Mouse (Mus musculus): ENCODE measurements around the gene Megf8. TPM values are rescaled to one million over a fixed set of nuclear protein-coding genes. Genes with fewer than 3 reads are reported as not detected.

The Megf8 gene
- polyA plus RNA-seq, 1 experiment from 2014 or later = 19.8 TPM

DNA sequence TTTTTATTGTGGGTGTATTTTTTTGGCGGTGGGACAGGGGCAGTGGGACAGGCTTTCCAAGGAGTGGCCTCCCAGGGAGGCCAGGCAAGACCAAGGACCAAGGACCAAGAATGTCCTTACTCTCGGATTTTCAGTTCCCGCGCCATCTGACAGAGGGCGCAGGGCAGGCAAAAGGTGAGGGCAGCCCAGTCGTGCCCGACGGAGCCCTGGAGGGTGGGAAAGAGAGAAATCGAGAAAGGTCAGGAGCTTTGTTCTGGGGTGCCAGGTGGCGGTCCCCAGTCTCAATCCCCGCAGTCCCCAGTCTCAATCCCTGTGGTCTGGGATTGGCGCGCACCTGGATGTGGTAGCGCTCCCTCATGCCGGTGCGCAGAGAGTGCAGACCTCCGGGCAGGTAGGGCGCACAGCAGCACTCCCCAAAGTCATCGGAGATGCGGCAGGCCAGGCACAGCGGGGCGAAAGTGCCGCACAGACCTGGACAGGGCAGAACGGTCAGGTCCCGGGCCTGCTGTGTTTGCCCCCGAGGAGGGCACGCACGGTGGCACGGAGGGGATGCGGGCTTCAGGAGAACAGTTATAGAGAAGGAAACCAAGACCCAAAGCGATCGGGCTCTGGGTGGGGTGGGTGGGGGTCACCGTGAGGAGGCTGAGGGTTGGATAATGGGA, 50.8 kb downstream of the Megf8 start:
- H3K27me3 ChIP-seq = peaks cover 45% of the 10 kb centered on the region
- 3% methylated on average over 33 of the region's 33 CpGs for WGBS

DNA sequence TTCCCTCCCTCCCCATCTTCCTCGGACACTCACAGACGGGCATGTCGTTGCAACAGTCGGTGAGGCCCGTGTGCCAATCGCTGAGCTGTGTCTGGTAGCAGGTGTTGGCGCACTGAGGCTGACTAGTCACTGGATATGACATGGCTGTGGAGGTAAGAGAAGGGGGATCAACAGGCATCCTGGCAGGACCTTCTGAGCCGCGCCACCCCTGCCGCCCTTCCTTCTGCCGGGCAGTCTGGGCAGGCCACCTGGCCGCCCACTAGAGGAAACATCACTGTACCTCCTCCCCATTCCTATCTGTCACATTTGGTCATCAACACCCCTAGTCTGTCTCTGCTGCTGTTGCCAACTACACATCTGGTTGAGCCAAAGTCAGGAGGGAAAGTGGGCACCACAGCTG, 51.4 kb downstream of the Megf8 start:
- WGBS = 24% methylated on average over 12 of the region's 12 CpGs
- H3K27me3 ChIP-seq = peaks cover 45% of the 10 kb centered on the region
- H3K9me3 ChIP-seq = no peaks in the 10 kb centered on the region
- peaks cover 14% of the 10 kb centered on the region for H3K36me3 ChIP-seq
- no peak overlapping the region for H3K9ac ChIP-seq (replicated peaks)
- no peak overlapping the region for H3K4me3 ChIP-seq (replicated peaks)
- H3K4me2 ChIP-seq (replicated peaks) = no peak overlapping the region
- H3K27ac ChIP-seq = no peak overlapping the region
- H3K4me1 ChIP-seq (replicated peaks) = peaks cover 27% of the 10 kb centered on the region
- no peak for ATAC-seq

More for the DNA sequence above, 50.8 kb downstream of the Megf8 start:
- peak; percentile 15; the same call in 1 of the 2 replicates for ATAC-seq
- H3K27ac ChIP-seq = no peak overlapping the region
- H3K36me3 ChIP-seq = peaks cover 20% of the 10 kb centered on the region
- no peak overlapping the region; the same call in 1 of the 2 replicates for H3K4me2 ChIP-seq (replicated peaks)
- H3K9ac ChIP-seq (replicated peaks) = no peak overlapping the region; the same call in 1 of the 2 replicates
- H3K4me3 ChIP-seq (replicated peaks) = peak overlapping the region; percentile 9; the same call in 1 of the 2 replicates
- no peaks in the 10 kb centered on the region for H3K9me3 ChIP-seq
- H3K4me1 ChIP-seq (replicated peaks) = peaks cover 27% of the 10 kb centered on the region

DNA sequence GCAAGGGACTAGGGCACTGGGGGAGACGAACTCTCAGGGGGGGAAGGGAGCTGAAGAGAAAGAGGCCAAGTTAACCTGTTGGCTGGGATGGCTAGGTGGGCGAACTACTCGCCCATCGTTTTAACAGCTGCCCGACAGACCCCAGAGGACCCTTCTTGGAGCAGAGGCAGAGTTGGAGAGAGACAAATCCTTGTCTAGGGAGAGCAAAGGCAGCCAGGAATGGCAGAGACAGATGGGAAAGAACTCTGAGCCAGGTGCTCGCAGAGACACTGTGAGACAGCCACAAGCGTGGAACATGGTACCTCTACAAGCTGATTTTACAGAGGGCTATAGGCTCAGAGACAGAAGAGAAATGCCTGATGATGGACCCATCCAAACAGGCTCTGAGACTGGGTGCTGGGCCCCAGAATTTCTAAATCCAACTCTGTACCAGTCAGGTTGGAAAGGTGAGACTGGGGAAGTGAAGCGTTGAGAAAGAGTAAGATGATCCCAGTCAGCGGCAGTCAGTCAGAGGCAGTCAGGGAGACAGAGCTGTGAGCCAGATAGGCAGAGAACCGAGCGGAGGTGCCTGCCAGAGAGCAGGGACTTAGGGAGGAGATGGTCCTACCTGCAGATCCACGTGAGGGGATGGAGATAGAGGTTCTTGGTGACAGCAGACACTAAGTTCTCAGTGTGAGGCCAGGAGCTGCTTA, 52.2 kb downstream of the Megf8 start, which contains the start of gene Cnfn:
Gene Cnfn (minus strand): TSS at position 667 of the 692 bp plus-strand sequence.
- ATAC-seq = no peak
- H3K36me3 ChIP-seq = peaks cover 5% of the 10 kb centered on the region
- WGBS = 50% methylated on average over 12 of the region's 12 CpGs
- H3K27me3 ChIP-seq = peaks cover 45% of the 10 kb centered on the region
- H3K9me3 ChIP-seq = no peaks in the 10 kb centered on the region
- H3K9ac ChIP-seq (replicated peaks) = no peak within 1 kb of the TSS
- no peak within 1 kb of the TSS for H3K4me2 ChIP-seq (replicated peaks)
- peaks cover 29% of the 10 kb centered on the region for H3K4me1 ChIP-seq (replicated peaks)
- no peak within 1 kb of the TSS for H3K4me3 ChIP-seq (replicated peaks)
- H3K27ac ChIP-seq = no peak within 1 kb of the TSS

DNA sequence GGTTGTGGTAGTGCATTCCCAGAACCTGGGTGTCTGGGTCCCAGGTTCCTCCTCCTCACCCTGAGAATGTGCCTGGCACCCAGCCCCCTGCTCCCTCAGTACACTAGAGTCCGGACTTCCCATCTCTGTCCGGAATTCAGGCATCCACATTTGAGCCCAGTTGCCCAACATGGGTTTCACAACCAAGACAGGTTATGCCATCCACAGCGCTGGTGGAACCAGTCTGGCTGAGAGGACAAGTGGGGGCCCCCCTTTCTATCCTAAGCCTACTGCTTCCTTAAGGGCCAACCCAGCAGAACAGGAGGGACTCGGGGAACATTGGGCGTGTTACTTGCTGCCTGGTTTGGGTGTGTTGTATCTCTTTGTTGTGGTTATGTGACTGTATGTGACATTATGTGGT, 55.5 kb downstream of the Megf8 start:
- peaks cover 41% of the 10 kb centered on the region for H3K27me3 ChIP-seq
- H3K4me1 ChIP-seq (replicated peaks) = peaks cover 17% of the 10 kb centered on the region
- H3K4me3 ChIP-seq (replicated peaks) = no peak overlapping the region
- H3K4me2 ChIP-seq (replicated peaks) = no peak overlapping the region
- no peak overlapping the region for H3K27ac ChIP-seq
- no peaks in the 10 kb centered on the region for H3K36me3 ChIP-seq
- no peak overlapping the region for H3K9ac ChIP-seq (replicated peaks)
- 93% methylated on average over 5 of the region's 5 CpGs for WGBS
- no peaks in the 10 kb centered on the region for H3K9me3 ChIP-seq
- no peak for ATAC-seq

DNA sequence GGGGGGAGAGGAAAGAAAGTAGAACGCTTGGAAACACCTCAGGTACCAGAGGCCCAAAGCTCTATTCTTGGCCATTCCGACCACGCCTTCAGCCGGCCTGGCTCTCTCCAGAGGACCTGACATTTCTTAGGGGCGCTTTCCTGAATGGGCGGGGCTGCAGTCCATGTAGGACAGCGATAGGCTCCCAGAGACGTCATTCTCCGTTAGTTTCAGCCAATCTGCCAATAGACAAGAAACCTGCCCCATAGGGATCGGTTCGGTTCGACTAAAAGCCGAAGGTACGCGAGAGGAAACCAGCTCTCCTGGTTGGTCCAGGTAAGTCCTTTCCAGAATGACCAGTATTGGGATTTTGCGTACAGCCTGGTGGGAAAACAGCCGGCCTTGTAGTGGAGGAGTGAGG, 59.6 kb downstream of the Megf8 start:
- Histone ChIP-seq H3K36me3 (peaks cover 11% of the 10 kb centered on the region; the same call in 1 of the 2 replicates), H3K4me3 (replicated peaks) (peak overlapping the region; percentile 31), H3K4me2 (replicated peaks) (peak overlapping the region; percentile 46), H3K9me3 (no peaks in the 10 kb centered on the region), H3K9ac (replicated peaks) (no peak overlapping the region; the same call in 1 of the 2 replicates), H3K27ac (no peak overlapping the region), H3K27me3 (peaks cover 20% of the 10 kb centered on the region), H3K4me1 (replicated peaks) (peaks cover 25% of the 10 kb centered on the region)
- WGBS = 4% methylated on average over 17 of the region's 17 CpGs
- peak; percentile 59 for ATAC-seq

DNA sequence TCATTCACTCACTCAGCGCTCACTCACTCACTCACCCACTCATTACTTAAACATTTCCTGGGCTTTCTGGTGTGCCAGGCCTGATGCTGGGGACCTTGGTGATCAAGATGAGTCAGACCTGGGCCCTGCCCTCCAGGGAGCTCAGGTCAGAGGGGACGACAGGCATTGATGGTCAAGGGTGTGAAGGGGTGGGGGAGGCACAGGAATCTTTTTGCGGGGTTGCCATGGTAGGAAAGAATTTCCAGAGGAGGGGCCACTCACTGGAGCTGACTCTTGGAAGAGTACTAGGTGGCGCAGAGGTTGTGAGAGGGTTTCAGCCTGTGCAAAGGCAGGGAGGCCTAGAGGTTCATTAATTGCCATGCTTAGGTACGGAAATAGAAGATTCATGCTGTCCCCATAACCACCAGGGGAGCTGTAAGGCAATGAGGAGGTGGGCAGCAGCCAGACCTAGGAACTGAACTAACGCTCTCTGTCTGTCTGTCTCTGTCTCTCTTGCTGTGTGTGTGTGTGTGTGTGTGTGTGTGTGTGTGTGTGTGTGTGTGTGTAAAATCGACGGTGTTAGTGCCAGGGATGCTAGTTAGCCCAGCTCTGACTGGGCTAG, 60.2 kb downstream of the Megf8 start:
- ATAC-seq = no peak
- Histone ChIP-seq H3K4me1 (replicated peaks) (peaks cover 25% of the 10 kb centered on the region), H3K9ac (replicated peaks) (no peak overlapping the region), H3K27me3 (peaks cover 20% of the 10 kb centered on the region), H3K4me3 (replicated peaks) (peak overlapping the region; percentile 31), H3K4me2 (replicated peaks) (peak overlapping the region; percentile 46), H3K27ac (no peak overlapping the region), H3K36me3 (peaks cover 16% of the 10 kb centered on the region), H3K9me3 (no peaks in the 10 kb centered on the region)
- WGBS = 41% methylated on average over 6 of the region's 8 CpGs

DNA sequence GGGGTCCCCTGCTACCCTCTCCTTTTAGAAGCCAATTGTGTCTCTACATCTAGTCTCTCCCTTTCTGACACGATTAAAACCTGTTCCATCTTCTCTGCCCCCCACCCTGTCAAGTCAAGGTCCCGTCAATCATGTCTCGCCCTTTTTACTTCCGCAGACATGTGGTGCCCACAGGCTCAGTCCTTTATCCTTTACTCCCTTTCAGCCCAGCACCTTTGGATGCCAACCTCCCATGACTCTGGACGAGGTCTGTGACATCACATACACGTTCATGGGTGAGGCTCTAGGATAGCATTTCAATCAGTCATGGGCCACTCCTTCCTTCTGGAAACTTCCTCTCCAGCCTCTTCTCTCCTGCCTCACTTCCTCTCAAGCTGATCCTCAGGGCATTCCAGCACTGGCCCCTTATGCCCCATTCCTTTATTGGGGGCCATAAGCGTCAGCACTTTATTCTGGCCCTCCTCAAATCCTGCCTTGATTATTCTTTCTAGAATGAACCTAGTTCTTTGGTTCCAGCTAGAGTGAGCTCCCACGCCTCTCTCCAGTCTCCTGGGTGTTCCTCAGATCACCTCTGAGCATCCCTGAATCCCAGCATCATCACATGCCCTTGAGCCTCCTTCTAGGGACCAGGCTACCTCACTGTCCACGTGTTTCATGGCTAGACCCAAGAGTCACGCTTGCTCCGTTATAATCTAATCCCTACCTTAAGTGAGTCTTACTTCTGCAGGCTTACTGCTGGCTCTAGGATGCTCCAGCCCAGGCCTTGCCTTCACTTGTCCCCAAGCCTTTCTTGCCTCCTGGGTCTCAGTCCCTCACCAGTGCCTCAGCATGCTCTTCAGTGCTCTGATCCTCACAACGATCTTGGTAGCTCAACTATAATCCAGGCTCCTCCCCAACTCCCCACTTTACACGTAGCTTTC, 61.5 kb downstream of the Megf8 start:
- WGBS = 82% methylated on average over 13 of the region's 13 CpGs
- Histone ChIP-seq H3K36me3 (peaks cover 27% of the 10 kb centered on the region), H3K27ac (no peak overlapping the region), H3K9me3 (no peaks in the 10 kb centered on the region), H3K27me3 (peaks cover 20% of the 10 kb centered on the region), H3K4me3 (replicated peaks) (no peak overlapping the region), H3K4me1 (replicated peaks) (peaks cover 25% of the 10 kb centered on the region), H3K4me2 (replicated peaks) (no peak overlapping the region), H3K9ac (replicated peaks) (no peak overlapping the region)
- ATAC-seq = no peak

DNA sequence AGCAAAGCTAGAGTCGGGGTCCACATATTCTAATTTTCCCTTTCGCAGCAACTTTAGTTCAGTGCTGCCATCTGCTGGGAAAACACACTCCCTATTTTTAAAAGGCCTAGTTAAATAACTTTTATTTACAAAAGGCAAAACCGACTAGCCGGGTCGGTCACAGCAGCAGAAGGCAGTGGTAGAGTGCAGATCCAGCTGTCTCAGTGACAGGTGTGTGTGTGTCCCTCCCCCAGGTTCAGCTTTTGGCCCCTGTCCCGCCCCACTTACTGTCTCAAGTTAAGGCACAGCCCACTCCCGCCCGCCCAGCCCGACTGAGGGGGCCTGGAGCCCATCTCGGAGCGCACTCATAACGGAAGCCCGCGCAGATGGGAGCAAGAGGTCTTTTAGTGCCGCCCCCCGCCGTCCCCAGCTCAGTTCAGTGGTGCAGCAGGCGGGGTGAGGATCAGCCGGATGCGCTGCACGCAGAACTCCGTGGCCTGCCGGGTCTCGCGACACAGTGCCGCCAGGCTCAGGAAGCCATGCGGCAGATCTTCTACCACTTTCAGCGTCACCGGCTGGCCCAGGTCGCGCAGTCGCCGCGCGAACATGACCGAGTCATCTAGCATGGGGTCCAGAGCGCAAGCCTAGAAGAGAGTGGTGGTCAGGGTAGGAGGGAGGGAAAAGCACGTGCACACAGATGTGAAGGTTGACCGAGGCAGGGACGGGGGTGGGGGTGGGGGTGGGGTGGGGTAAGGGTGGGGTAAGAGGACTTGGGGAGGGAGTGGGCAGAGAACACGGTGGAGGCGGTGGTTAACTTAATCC, 62.8 kb downstream of the Megf8 start:
- Histone ChIP-seq H3K4me3 (replicated peaks) (peak overlapping the region; percentile 34), H3K9me3 (no peaks in the 10 kb centered on the region), H3K4me1 (replicated peaks) (peaks cover 20% of the 10 kb centered on the region), H3K27ac (no peak overlapping the region), H3K9ac (replicated peaks) (peak overlapping the region; percentile 66), H3K4me2 (replicated peaks) (peak overlapping the region; percentile 65), H3K27me3 (peaks cover 17% of the 10 kb centered on the region), H3K36me3 (peaks cover 40% of the 10 kb centered on the region)
- WGBS = 1% methylated on average over 42 of the region's 42 CpGs
- ATAC-seq = peak; percentile 66

DNA sequence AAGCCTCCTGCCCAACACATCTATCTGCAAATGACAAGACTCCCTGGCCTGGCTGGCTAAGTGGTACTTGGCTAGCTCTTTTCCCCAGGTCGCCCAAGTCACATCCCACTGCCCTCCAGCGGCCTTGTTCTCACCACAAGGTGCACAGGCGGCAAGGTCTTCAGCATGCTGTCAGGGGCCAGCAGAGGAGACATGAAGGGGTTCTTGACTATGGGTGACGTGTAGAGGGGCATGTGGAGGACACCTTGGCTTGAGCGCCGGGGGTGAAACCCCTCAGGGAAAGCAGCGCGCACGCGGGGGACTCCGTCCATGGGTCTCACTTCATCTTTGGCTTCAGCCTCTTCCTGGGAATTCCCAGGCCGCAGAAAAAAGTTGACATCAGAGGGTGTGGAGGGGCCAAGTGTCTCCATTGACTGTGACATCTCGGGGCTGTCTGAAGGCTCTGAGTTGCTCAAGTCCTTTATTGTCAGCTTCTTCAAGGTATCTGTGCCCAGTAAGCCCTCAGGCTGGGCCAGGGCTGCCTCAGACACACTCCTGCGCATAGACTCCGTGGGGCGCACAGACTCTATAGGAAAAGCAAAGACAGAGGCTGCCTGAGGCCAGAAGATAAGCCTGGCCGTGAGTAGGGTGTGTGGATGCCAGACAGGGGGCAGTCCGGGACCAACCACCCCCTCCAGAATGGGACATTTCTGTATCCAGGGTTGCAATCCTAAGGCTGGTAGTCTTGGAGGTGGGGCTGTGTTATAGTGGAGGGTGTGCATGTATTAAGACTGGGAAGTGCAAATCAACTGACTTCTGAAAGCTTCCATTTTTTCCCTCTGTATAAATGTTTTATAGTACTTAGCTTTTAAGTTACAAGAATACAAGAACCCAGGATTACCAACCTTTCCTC, 63.7 kb downstream of the Megf8 start:
- Histone ChIP-seq H3K27me3 (peaks cover 14% of the 10 kb centered on the region), H3K9me3 (no peaks in the 10 kb centered on the region), H3K27ac (no peak overlapping the region), H3K9ac (replicated peaks) (no peak overlapping the region), H3K36me3 (peaks cover 49% of the 10 kb centered on the region), H3K4me2 (replicated peaks) (peak overlapping the region; percentile 65), H3K4me3 (replicated peaks) (peak overlapping the region; percentile 34; the same call in 1 of the 2 replicates), H3K4me1 (replicated peaks) (peaks cover 20% of the 10 kb centered on the region)
- ATAC-seq = 0 out of 2 replicates have a peak, but pooled peaks have one; percentile 2
- 57% methylated on average over 18 of the region's 18 CpGs for WGBS

DNA sequence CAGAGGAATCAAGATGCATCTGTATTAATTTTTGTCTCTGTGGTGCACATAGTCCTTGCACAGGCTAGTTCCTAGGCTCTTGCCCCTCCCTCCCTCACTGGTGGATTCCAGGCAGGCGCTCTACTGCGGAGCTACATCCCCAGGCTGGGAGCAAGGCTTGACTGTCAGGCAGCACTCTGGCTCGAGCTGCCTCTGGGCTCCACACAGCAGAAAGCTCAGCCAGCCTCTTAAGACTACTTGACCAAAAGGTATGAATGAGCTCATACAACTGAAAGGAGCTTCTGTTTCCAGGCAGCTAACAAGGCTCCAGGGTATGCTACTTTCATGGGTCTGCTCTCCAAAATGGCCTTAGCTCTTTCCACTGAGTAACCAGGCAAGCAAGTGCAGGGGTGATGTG, 64.3 kb downstream of the Megf8 start:
- no peak for ATAC-seq
- Histone ChIP-seq H3K36me3 (peaks cover 56% of the 10 kb centered on the region), H3K4me1 (replicated peaks) (peaks cover 20% of the 10 kb centered on the region), H3K27me3 (peaks cover 14% of the 10 kb centered on the region), H3K4me2 (replicated peaks) (no peak overlapping the region), H3K9ac (replicated peaks) (no peak overlapping the region), H3K27ac (no peak overlapping the region), H3K4me3 (replicated peaks) (no peak overlapping the region), H3K9me3 (no peaks in the 10 kb centered on the region)
- 18% methylated on average over 3 of the region's 3 CpGs for WGBS

Measured in midbrain, embryonic 13.5 days (tissue).